Mouse (Mus musculus): ENCODE measurements at regions not wholly inside any gene's neighbourhood (a gene's known extent, or its start where the extent isn't known, plus 50 kb on each side); places are given as distances from the start of the nearest gene placed in this dataset.

DNA sequence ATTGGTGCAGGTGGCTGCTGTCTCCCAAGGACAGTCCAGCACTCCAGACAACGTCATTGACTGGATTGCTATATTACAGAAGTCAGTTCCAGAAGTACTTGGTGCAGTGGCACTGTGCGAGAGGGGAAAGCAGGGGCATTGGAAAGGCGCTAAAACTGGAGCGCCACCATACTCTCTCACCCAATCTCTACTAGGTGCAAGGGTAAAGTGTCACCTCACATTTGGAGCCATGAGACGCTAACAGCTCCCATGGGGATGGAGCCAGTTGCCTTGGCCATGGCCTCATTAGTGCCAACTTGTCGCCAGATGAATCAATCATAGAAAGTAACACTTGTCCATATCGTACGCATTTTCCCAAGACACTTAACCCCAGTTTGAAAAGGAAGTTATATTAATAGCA lies 1617.2 kb upstream of the Gulo start:
- TF ChIP-seq CTCF (IDR thresholded peaks at IDR 0.05): no peak
- ATAC-seq (no peak), DNase-seq (ENCODE audit: low read depth, low spot score) (no peak)
- ChIA-PET CTCF (no interaction called here), POLR2A (no interaction called here)
- H3K27me3 ChIP-seq: peaks cover 12% of the 10 kb centered on the region
- in situ Hi-C loops (cut with MboI; ENCODE audit: low pct_unique_long_range_greater_than_20kb): no loop called here

DNA sequence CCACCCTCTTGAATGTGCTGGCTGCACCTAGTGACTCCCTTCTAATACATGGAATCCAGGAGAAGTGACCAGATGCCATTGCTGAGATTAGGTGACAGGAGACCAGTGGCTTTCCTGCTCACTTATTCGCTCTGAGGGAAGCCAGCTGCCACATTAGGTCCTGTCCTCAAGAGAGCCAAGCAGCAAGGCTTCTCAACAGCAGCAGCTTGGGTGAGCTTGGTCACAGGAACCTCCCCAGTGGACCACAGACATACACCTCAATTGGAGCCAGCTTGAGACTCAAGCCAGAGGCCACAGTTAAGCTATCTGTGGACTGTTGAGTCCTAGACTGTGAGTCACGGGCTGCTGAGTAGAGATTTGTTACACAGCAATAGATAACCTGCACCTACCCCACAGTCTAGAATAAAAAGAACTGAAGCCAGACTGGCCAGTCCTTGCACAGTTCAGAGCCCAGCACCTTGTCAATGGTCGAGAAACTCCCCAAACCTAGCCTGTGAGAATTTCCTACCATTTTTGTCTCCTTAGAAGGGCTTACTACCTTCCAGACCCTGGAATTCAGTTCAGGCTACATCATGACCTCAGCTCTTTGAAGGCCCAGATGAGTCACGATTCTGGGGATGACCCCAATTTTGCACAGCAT lies 1615.0 kb upstream of the Gulo start:
- ChIA-PET POLR2A (no interaction called here), CTCF (no interaction called here)
- DNase-seq (ENCODE audit: low read depth, low spot score) (no peak), ATAC-seq (no peak)
- peaks cover 3% of the 10 kb centered on the region for H3K27me3 ChIP-seq
- in situ Hi-C loops (cut with MboI; ENCODE audit: low pct_unique_long_range_greater_than_20kb): no loop called here
- no peak for TF ChIP-seq CTCF (IDR thresholded peaks at IDR 0.05)

DNA sequence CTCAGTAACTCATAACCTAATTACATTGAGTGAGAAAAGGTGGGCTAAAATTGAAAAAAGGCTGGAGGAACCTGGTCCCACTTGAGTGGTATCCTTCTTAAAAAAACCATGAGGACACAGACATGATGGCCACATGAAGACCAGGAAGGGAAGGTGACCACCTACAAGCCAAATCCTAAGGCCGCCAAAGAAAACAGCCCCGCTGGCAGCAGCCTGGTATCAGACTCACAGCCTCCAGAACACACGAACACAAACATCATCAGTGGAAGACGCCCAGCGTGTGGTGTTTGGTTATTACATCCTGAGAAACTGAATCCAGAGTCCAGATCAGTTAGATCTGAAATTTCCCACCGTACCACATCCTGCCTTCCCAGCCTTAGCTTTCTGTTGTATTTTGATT lies 1613.9 kb upstream of the Gulo start:
- ChIA-PET CTCF (no interaction called here), POLR2A (no interaction called here)
- in situ Hi-C loops (cut with MboI; ENCODE audit: low pct_unique_long_range_greater_than_20kb): no loop called here
- no peak for TF ChIP-seq CTCF (IDR thresholded peaks at IDR 0.05)
- ATAC-seq (no peak), DNase-seq (ENCODE audit: low read depth, low spot score) (no peak)
- H3K27me3 ChIP-seq: peaks cover 3% of the 10 kb centered on the region

DNA sequence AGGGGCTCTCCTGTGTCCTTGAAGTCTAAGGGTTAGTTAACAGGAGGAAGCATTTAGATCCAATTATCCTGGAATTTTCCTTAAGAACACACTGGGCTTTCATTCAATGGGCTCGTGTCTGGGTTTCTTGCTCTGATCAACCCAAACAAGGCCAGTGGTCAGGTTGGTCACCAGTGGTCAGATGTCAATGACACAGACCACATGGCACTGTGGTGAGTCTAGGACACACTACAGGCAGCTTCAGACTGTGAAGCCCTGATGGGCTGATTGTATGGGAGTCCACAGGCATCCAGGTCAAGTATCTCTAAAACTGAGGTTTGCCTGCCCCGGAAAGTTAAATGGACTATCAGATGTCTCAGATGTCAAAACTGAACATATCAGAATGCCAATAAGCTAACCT lies 1612.5 kb upstream of the Gulo start:
- CTCF ChIA-PET: interaction anchor here (0.8 kb wide), 1 partner anchor 37 kb away, joined by 4 read pairs; no protein-coding TSS in a partner anchor
- POLR2A ChIA-PET: no interaction called here
- no peak for ATAC-seq
- TF ChIP-seq CTCF (IDR thresholded peaks at IDR 0.05): no peak
- DNase-seq (ENCODE audit: low read depth, low spot score): no peak
- H3K27me3 ChIP-seq: peaks cover 8% of the 10 kb centered on the region
- in situ Hi-C loops (cut with MboI; ENCODE audit: low pct_unique_long_range_greater_than_20kb): no loop called here

DNA sequence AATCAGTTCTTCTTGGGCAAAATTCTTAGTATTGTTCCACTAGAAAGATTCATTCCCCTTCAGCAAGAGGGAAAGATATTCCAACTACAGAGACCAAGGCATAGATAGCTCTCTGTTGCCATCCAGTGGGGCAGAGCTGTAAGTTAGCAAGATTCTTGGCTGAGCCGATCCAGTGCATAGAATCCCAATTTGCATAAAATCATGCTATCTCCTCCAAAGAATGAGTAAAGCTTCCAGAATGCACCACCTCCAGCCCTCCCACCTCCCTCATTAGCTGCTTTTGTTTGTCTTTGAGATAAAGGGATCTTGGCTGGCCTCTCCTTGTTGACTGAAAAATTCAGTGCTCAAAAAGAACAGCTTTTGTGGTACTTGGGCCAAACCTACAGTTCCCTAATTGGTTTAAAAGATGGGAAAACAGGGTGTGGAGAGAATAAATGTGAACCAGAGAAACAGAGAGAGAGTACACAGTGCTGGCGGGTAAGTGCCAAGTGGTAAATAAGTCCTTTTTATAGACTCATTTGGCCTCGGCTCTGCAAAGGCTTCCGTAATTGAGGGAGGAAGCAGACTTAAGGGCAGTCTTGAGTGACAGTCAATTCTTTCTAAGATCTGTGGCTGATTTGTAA lies 1612.0 kb upstream of the Gulo start:
- TF ChIP-seq CTCF (IDR thresholded peaks at IDR 0.05): peak; percentile 77
- DNase-seq (ENCODE audit: low read depth, low spot score) (no peak), ATAC-seq (peak; percentile 67)
- in situ Hi-C loops (cut with MboI; ENCODE audit: low pct_unique_long_range_greater_than_20kb): no loop called here
- peaks cover 8% of the 10 kb centered on the region for H3K27me3 ChIP-seq
- CTCF ChIA-PET: interaction anchor here (0.8 kb wide), 1 partner anchor 37 kb away, joined by 4 read pairs; no protein-coding TSS in a partner anchor
- POLR2A ChIA-PET: no interaction called here

DNA sequence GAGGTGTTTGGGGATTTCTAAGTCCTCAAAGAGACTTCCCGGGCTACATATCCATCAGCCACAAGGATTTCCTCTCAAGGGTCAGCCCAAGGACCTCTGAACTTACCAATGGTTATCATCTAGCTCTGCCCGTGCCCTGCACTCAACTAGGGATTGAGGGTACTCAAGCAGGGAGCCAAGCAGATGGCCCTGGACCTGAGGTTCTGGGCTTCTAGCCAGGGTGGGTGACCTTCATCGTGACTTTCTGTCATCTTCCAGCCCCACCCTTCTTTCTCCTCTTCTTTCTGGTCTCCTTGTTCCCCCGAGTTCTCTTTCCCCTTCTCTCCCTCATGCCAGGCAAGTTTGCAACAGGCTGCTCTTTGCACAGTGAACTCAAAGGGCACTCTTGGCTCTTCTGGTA lies 1610.6 kb upstream of the Gulo start:
- in situ Hi-C loops (cut with MboI; ENCODE audit: low pct_unique_long_range_greater_than_20kb): no loop called here
- peaks cover 13% of the 10 kb centered on the region for H3K27me3 ChIP-seq
- ATAC-seq (no peak), DNase-seq (ENCODE audit: low read depth, low spot score) (no peak)
- no peak for TF ChIP-seq CTCF (IDR thresholded peaks at IDR 0.05)
- ChIA-PET CTCF (no interaction called here), POLR2A (no interaction called here)

DNA sequence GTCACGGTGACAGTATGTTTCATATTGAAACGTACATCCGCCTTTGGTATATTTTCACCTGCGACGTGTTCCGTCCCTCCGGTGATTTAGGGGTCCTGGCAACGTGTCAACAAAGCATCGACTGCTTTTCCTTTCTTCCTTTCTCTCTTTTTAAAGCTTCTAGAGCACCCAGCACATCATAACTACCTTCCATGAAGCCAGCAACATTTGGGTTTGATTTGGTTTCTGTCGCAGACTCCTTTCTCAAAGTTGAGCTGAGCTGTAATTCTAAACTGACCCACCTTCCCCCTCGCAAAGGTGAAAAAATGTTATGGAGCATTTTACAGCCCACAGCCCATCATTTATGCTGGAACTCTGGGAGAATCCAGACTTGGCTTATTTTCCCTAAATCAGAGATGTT lies 1605.4 kb upstream of the Gulo start:
- TF ChIP-seq CTCF (IDR thresholded peaks at IDR 0.05): no peak
- ATAC-seq (no peak), DNase-seq (ENCODE audit: low read depth, low spot score) (no peak)
- in situ Hi-C loops (cut with MboI; ENCODE audit: low pct_unique_long_range_greater_than_20kb): no loop called here
- POLR2A ChIA-PET: no interaction called here
- CTCF ChIA-PET: interaction anchor here (1.1 kb wide), 1 partner anchor 403 kb away, joined by 3 read pairs; no protein-coding TSS in a partner anchor
- peaks cover 40% of the 10 kb centered on the region for H3K27me3 ChIP-seq

DNA sequence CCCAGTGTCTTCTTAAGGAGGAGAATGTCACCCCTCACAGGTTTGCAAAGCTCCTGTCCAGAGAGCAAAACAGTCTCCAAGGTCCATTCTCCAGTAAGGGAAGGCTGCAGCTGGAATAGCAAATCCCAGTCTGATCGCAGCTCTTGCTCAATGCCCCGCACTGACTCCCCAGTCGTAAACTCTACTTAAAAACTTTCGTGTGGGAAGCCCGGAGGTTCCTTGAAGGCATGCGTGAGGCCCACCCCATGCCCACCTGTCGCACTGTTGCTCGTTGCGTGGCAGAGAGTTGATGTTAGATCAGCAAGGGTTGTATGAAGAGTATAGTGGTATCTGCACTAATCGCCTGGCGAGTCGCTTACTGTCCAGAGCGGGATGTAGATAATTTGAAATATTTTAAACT lies 1604.7 kb upstream of the Gulo start:
- H3K27me3 ChIP-seq: peaks cover 40% of the 10 kb centered on the region
- in situ Hi-C loops (cut with MboI; ENCODE audit: low pct_unique_long_range_greater_than_20kb): no loop called here
- ChIA-PET CTCF (no interaction called here), POLR2A (no interaction called here)
- no peak for TF ChIP-seq CTCF (IDR thresholded peaks at IDR 0.05)
- ATAC-seq: no peak
- DNase-seq (ENCODE audit: low read depth, low spot score): no peak

DNA sequence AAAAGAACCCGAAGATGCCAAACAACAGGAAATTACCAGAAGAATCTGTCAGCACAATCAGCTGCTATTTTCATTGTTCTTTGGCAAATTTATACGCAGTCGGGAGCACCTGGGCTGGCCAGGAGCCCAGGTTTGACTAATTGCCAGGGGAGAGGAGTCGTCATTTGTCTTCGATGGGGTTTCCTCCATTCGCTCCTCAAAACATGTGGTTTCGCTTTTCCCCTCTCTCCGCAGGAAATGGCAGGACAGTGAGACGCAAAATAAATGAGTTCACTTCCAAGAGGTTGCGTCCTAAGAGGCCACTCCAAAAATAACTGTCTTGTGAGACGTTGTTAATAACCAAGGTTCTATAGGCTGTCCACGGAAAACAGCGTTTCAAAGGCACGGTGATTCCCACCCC lies 1604.2 kb upstream of the Gulo start:
- DNase-seq (ENCODE audit: low read depth, low spot score): no peak
- in situ Hi-C loops (cut with MboI; ENCODE audit: low pct_unique_long_range_greater_than_20kb): no loop called here
- peaks cover 43% of the 10 kb centered on the region for H3K27me3 ChIP-seq
- no peak for TF ChIP-seq CTCF (IDR thresholded peaks at IDR 0.05)
- no peak for ATAC-seq
- ChIA-PET CTCF (no interaction called here), POLR2A (no interaction called here)

DNA sequence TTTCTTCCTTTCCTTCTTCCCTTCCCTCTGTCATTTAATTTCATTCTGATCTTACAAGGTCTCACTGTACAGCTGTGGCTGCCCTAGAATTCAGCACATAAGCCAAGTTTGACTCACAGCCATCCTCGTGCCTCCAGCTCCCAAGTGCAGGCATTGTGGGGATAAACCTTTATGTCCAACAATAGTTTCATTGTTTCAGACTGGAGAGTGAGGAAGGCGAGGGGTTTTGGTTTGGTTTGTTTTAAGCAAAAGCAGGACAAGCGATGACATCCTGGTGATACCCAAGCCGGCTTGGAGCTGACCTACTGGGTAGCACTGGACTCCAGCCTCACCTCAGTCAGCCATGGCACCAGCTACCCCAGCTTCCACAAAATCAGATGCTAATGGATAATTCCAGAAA lies 1603.5 kb upstream of the Gulo start:
- in situ Hi-C loops (cut with MboI; ENCODE audit: low pct_unique_long_range_greater_than_20kb): no loop called here
- no peak for TF ChIP-seq CTCF (IDR thresholded peaks at IDR 0.05)
- POLR2A ChIA-PET: no interaction called here
- DNase-seq (ENCODE audit: low read depth, low spot score) (no peak), ATAC-seq (no peak)
- peaks cover 43% of the 10 kb centered on the region for H3K27me3 ChIP-seq
- CTCF ChIA-PET: no interaction called here

DNA sequence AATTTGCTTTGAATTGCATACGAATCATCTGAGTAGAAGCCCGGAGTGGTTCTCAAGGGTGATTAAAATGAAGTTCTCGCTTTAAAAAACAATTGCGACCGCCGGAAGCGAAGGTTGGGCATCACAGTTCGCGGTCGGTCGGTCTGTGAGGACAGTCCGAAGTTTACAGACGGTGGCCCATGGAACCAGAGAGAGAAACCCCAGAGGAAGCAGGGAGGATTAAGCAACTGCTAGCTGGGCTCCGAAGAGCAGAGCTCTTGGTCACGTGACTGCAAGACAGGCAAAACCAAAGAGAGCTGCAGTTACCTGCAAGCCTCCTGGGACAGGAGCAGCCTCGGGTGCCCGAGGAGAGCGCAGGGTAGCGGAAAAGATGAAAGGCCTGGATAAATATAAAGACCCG lies 1599.3 kb upstream of the Gulo start:
- ATAC-seq (no peak), DNase-seq (ENCODE audit: low read depth, low spot score) (no peak)
- in situ Hi-C loops (cut with MboI; ENCODE audit: low pct_unique_long_range_greater_than_20kb): no loop called here
- peaks cover 48% of the 10 kb centered on the region for H3K27me3 ChIP-seq
- TF ChIP-seq CTCF (IDR thresholded peaks at IDR 0.05): no peak
- ChIA-PET CTCF (no interaction called here), POLR2A (no interaction called here)

DNA sequence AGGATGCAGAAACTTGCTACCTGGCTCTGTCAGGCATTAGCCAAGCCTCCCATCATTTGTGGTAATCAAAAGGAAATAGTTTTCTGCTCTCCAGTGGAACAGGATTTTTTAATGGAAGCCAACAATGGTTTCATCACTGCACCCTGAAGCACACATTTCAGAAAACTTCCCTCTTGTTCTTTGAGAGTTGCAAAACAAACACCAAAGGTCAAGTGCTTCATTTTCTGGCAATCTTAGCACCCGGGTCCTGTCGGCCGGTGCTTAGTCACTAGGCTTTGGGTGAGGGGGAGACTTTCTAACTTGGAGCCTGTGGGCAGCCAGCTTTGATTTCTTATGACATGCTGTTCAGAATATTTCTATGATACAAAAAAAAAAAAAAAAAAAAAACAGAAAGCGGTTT lies 1594.0 kb upstream of the Gulo start:
- H3K27me3 ChIP-seq: peaks cover 43% of the 10 kb centered on the region
- ATAC-seq (no peak), DNase-seq (ENCODE audit: low read depth, low spot score) (no peak)
- in situ Hi-C loops (cut with MboI; ENCODE audit: low pct_unique_long_range_greater_than_20kb): no loop called here
- TF ChIP-seq CTCF (IDR thresholded peaks at IDR 0.05): no peak
- ChIA-PET CTCF (no interaction called here), POLR2A (no interaction called here)
